Mouse (Mus musculus) liver, embryonic 14.5 days (tissue): ENCODE measurements at regions not wholly inside any gene's neighbourhood (a gene's known extent, or its start where the extent isn't known, plus 50 kb on each side); places are given as distances from the start of the nearest gene placed in this dataset.
A peak's percentile ranks its signal among the peaks of the same experiment; 100 is the strongest.

Experiments
- ATAC-seq: fragments of 200-750 bp; cut with Nextera tagmentation; 2 replicates; pipeline ENCODE4 v1.8.0; 2017; ENCODE audit warnings: moderate number of reproducible peaks, mild to moderate bottlenecking, moderate library complexity; ENCODE audit not compliant: insufficient read depth
- DNase-seq, 3 experiments: peaks; one replicate each; pipeline ENCODE4 v3.0.0-alpha.2; 2012 to 2013; ENCODE audit warnings: low read depth in 3 of 3, low spot score in 3 of 3
- H3K27ac ChIP-seq: fragments of 300-500 bp; sonication (generic); 2 replicates; pipeline ENCODE4 v1.5.1; 2014; ENCODE audit warnings: moderate library complexity, mild to moderate bottlenecking, control low read depth, inconsistent platforms
- H3K27me3 ChIP-seq: fragments of 300-500 bp; sonication (generic); 2 replicates; pipeline ENCODE4 v1.6.1; 2014; ENCODE audit warnings: mild to moderate bottlenecking, low read length, moderate library complexity; ENCODE audit not compliant: control insufficient read depth, insufficient read depth
- H3K36me3 ChIP-seq: fragments of 300-500 bp; sonication (generic); replicated peaks from 2 replicates; pipeline ENCODE4 v1.6.1; 2014; ENCODE audit warnings: low read depth; ENCODE audit not compliant: control insufficient read depth, insufficient read depth
- H3K4me1 ChIP-seq, 2 experiments: fragments of 200-500 bp in 1 of 2; fragments of 300-500 bp in 1 of 2; sonication (generic) in 1 of 2; replicated peaks; 2 replicates each; pipeline ENCODE4 v1.6.1; 2012 to 2014; ENCODE audit warnings: antibody characterized with exemption in 1 of 2, inconsistent platforms in 1 of 2, low read length in 1 of 2; ENCODE audit not compliant: control insufficient read depth in 2 of 2, insufficient read depth in 2 of 2
- H3K4me2 ChIP-seq: fragments of 300-500 bp; sonication (generic); 2 replicates; pipeline ENCODE4 v1.6.1; 2014; ENCODE audit warnings: low read depth, mild to moderate bottlenecking, control low read depth, moderate library complexity
- H3K4me3 ChIP-seq, 2 experiments: fragments of 200-500 bp in 1 of 2; fragments of 300-500 bp in 1 of 2; sonication (generic) in 1 of 2; 2 replicates each; pipeline ENCODE4 v1.5.1; 2012 to 2014; ENCODE audit warnings: low read depth in 2 of 2, low read length in 2 of 2, mild to moderate bottlenecking in 2 of 2, control low read depth in 1 of 2, inconsistent platforms in 1 of 2, moderate library complexity in 1 of 2; ENCODE audit not compliant: insufficient read depth in 1 of 2
- H3K9ac ChIP-seq: fragments of 300-500 bp; sonication (generic); replicated peaks from 2 replicates; pipeline ENCODE4 v1.6.1; 2014; ENCODE audit warnings: mild to moderate bottlenecking, control low read depth, moderate library complexity
- H3K9me3 ChIP-seq: fragments of 300-500 bp; sonication (generic); 2 replicates; pipeline ENCODE4 v1.6.1; 2016; ENCODE audit warnings: low read length, mixed read lengths; ENCODE audit not compliant: control insufficient read depth
- CTCF ChIP-seq: IDR thresholded peaks from 2 replicates; pipeline ENCODE4 v1.5.1; 2016; ENCODE audit warnings: antibody characterized with exemption, low read depth, control low read depth
- EP300 ChIP-seq: IDR thresholded peaks from 2 replicates; pipeline ENCODE4 v1.6.1; 2016; ENCODE audit warnings: antibody characterized with exemption, low read depth
- WGBS: fragments of 180-500 bp; shearing (Covaris S2); extraction: QIAGEN DNeasy Blood & Tissue Kit; methylation state at CpG from one replicate; pipeline ENCODE4 v1.1.7; 2014; ENCODE audit not compliant: insufficient replicate concordance; 5-methylcytosine and 5-hydroxymethylcytosine counted together

- no peak for DNase-seq
- WGBS: 72% methylated on average over 12 of the region's 12 CpGs
- no peak for TF ChIP-seq CTCF
- TF ChIP-seq EP300: no peak
- H3K9me3 ChIP-seq: no peaks in the 10 kb centered on the region
- H3K4me3 ChIP-seq: no peak overlapping the region
- H3K4me1 ChIP-seq: no peaks in the 10 kb centered on the region
- no peaks in the 10 kb centered on the region for H3K36me3 ChIP-seq
- no peak overlapping the region for H3K27ac ChIP-seq
- ATAC-seq: no peak
- no peak overlapping the region for H3K4me2 ChIP-seq
- no peaks in the 10 kb centered on the region for H3K27me3 ChIP-seq
- no peak overlapping the region for H3K9ac ChIP-seq
Measured at GRCm38 (mm10) chr8:34696365-34696764, 584.8 kb upstream of the Gm10131 start.

DNA sequence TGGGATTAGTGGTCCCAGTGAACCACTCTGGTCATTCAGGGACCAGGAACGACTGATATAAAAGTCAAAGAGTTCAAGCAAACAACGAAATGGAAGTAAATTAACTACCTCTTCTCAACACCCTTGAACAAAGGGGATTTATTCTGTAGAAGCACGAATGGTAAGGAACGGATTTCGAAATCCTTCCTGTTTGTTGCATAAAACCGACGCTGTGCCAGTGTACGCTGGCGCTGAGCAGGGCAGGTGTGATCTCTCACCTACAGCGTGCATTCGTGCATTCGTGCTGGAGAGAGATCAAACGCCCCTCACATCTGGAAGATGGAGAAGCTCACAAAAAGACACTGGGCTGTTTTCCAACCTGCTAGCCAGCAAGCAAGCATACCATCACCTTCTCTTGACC lies 581.1 kb upstream of the Gm10131 start:
- Histone ChIP-seq H3K27ac (no peak overlapping the region), H3K4me1 (peaks cover 0 to 2% of the 10 kb centered on the region in 2 experiments; a peak in 1 of 4 replicates), H3K9ac (no peak overlapping the region), H3K9me3 (no peaks in the 10 kb centered on the region), H3K36me3 (no peaks in the 10 kb centered on the region), H3K27me3 (no peaks in the 10 kb centered on the region; the same call in 1 of the 2 replicates), H3K4me2 (no peak overlapping the region), H3K4me3 (no peak overlapping the region)
- ATAC-seq (no peak), DNase-seq (no peak)
- WGBS: 39% methylated on average over 13 of the region's 13 CpGs
- TF ChIP-seq CTCF: no peak
- TF ChIP-seq EP300: no peak

GRCm38 (mm10) chr8:34691776-34692175 lies 580.2 kb upstream of the Gm10131 start:
- TF ChIP-seq CTCF: no peak
- no peak for TF ChIP-seq EP300
- no peak overlapping the region for H3K9ac ChIP-seq
- no peaks in the 10 kb centered on the region for H3K36me3 ChIP-seq
- no peaks in the 10 kb centered on the region; the same call in 1 of the 2 replicates for H3K27me3 ChIP-seq
- H3K4me3 ChIP-seq: no peak overlapping the region
- DNase-seq (no peak), ATAC-seq (no peak)
- peaks cover 0 to 2% of the 10 kb centered on the region in 2 experiments; a peak in 1 of 4 replicates for H3K4me1 ChIP-seq
- 68% methylated on average over 6 of the region's 6 CpGs for WGBS
- H3K4me2 ChIP-seq: no peak overlapping the region
- no peaks in the 10 kb centered on the region for H3K9me3 ChIP-seq
- no peak overlapping the region for H3K27ac ChIP-seq

DNA sequence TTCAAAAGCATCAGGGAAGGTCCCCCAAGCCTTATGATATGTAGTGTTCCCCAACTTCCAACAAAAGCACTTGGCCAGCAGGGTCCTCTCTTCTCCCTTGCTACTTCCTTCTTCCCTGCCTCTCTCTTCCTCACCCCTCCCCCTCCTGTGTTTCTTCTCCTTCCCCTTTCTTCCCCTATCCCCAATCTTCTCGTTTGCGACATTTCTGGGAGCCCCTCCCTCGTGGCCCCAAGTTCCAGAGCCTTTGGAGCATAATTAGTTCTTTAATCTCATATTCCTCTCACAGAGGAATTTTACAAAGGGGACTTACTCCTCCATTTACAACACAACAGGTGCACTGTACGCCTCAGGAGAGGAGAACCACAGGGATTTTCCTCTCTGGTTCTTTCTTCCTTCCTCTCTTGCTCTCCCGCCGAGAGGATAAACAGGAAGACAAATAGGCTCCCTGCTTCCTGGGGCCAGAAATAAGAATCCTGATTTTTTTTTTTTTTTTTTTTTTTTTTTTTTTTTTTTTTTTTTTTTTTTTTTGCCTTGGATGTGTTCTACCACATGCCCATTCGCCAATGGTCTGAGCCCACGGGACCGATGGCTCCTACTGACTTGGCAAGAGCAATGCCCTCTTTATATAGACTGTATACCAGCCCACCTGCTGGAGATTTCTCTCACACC lies 578.4 kb upstream of the Gm10131 start:
- DNase-seq (no peak), ATAC-seq (no peak)
- no peaks in the 10 kb centered on the region for H3K9me3 ChIP-seq
- H3K9ac ChIP-seq: no peak overlapping the region
- TF ChIP-seq EP300 (no peak), CTCF (no peak)
- peaks cover 0 to 2% of the 10 kb centered on the region in 2 experiments; a peak in 1 of 4 replicates for H3K4me1 ChIP-seq
- 0 out of 4 replicates have a peak overlapping the region, but pooled peaks of 1 of the 2 experiments have one; percentile 2 for H3K4me3 ChIP-seq
- no peaks in the 10 kb centered on the region for H3K36me3 ChIP-seq
- peak overlapping the region; percentile 46 for H3K4me2 ChIP-seq
- H3K27ac ChIP-seq: no peak overlapping the region
- H3K27me3 ChIP-seq: no peaks in the 10 kb centered on the region; the same call in 1 of the 2 replicates
- 12% methylated on average over 9 of the region's 9 CpGs for WGBS

GRCm38 (mm10) chr8:34689049-34689824 lies 577.7 kb upstream of the Gm10131 start:
- no peak overlapping the region for H3K9ac ChIP-seq
- peaks cover 0 to 2% of the 10 kb centered on the region in 2 experiments; a peak in 1 of 4 replicates for H3K4me1 ChIP-seq
- H3K27ac ChIP-seq: no peak overlapping the region
- ATAC-seq (no peak), DNase-seq (no peak)
- H3K9me3 ChIP-seq: no peaks in the 10 kb centered on the region
- peak overlapping the region in 1 of 2 experiments; percentile 2; a peak in 1 of 4 replicates for H3K4me3 ChIP-seq
- no peaks in the 10 kb centered on the region for H3K36me3 ChIP-seq
- no peaks in the 10 kb centered on the region; the same call in 1 of the 2 replicates for H3K27me3 ChIP-seq
- 17% methylated on average over 31 of the region's 33 CpGs for WGBS
- TF ChIP-seq EP300 (no peak), CTCF (no peak)
- H3K4me2 ChIP-seq: peak overlapping the region; percentile 46
